Mouse (Mus musculus) left cerebral cortex, postnatal 10 days (tissue): ENCODE results near the gene Kcnk12. TPM values are rescaled to one million over a fixed set of nuclear protein-coding genes. Genes with fewer than 3 reads are reported as not detected.
A peak's percentile ranks its signal among the peaks of the same experiment; 100 is the strongest.

Experiments used
- DNase-seq, 2 experiments: peaks; one replicate each; pipeline ENCODE4 v3.0.0; 2021 to 2022; ENCODE audit warnings: low spot score in 2 of 2, mixed read lengths in 1 of 2; ENCODE audit errors: extremely low spot score in 1 of 2
- intact Hi-C: fragments of 180-260 bp; cut with DNase I; formaldehyde crosslinking; loops from one replicate; pipeline ENCODE4 v1.15.1; 2025
- total RNA-seq, 2 experiments: library from RNA; stranded (reverse); gene quantifications; 2 replicates each; pipeline ENCODE4 v1.2.3; 2021

The Kcnk12 gene
- total RNA-seq, 2 experiments from 2014 or later, result 26.2 to 27.6 TPM

GRCm38 (mm10) chr17:87739835-87740234 lies 58.0 kb downstream of the Kcnk12 start:
- intact Hi-C loops, result no loop called here
- DNase-seq, result no peak

- intact Hi-C loops, result no loop called here
- DNase-seq, result no peak
Observed at GRCm38 (mm10) chr17:87737144-87737543, 60.6 kb downstream of the Kcnk12 start.

GRCm38 (mm10) chr17:87734471-87734870 lies 63.3 kb downstream of the Kcnk12 start:
- no peak for DNase-seq
- intact Hi-C loops, result no loop called here

- intact Hi-C loops, result no loop called here
- no peak for DNase-seq
Observed at GRCm38 (mm10) chr17:87731962-87732361, 65.8 kb downstream of the Kcnk12 start.

GRCm38 (mm10) chr17:87726489-87727356 lies 71.1 kb downstream of the Kcnk12 start:
- peak in 1 of 2 experiments; percentile 46 for DNase-seq
- intact Hi-C loops, result no loop called here

- intact Hi-C loops, result no loop called here
- DNase-seq, result no peak
Observed at GRCm38 (mm10) chr17:87724727-87725126, 73.1 kb downstream of the Kcnk12 start.

GRCm38 (mm10) chr17:87700101-87700500 lies 97.7 kb downstream of the Kcnk12 start:
- intact Hi-C loops, result no loop called here
- no peak for DNase-seq

GRCm38 (mm10) chr17:87698996-87699765 lies 98.6 kb downstream of the Kcnk12 start:
- intact Hi-C loops, result loop anchor here (10.0 kb wide), 1 partner anchor 96 kb away; the partner anchor contains the start of gene Kcnk12
- DNase-seq, result no peak

- no peak for DNase-seq
- intact Hi-C loops, result loop anchor here (10.0 kb wide), 1 partner anchor 98 kb away; the partner anchor contains the start of gene Kcnk12
Observed at GRCm38 (mm10) chr17:87696814-87697213, 101.0 kb downstream of the Kcnk12 start.

GRCm38 (mm10) chr17:87695874-87696465 lies 101.8 kb downstream of the Kcnk12 start:
- intact Hi-C loops, result loop anchor here (10.0 kb wide), 1 partner anchor 99 kb away; the partner anchor contains the start of gene Kcnk12
- DNase-seq, result no peak

Other genes starting within 250 kb of the Kcnk12 start
- gene Epcam, start 162.0 kb downstream of the Kcnk12 start, total RNA-seq, result under 1 TPM; 0.32 to 0.81 TPM
- 10 to 100 TPM; 31.4 to 33.6 TPM for gene Msh2, start 125.7 kb downstream of the Kcnk12 start, total RNA-seq
- gene Rpl36-ps4, start 123.0 kb upstream of the Kcnk12 start, total RNA-seq, result not detected
- gene Msh6, start 177.1 kb upstream of the Kcnk12 start, total RNA-seq, result 10 to 100 TPM; 13.6 to 14.4 TPM